Mouse (Mus musculus): ENCODE measurements around the gene Macrod2.

- TF ChIP-seq EP300 (IDR thresholded peaks at IDR 0.05; ENCODE audit: low read depth) (no peak), CTCF (IDR thresholded peaks at IDR 0.05; ENCODE audit: low read depth) (peak; percentile 36)
Observed at GRCm38 (mm10) chr2:140926922-140927321, 531.8 kb downstream of the Macrod2 start.
